Mouse (Mus musculus): Measurements from ENCODE around the gene Bcl6b. TPM values are rescaled to one million over a fixed set of nuclear protein-coding genes. Genes with fewer than 3 reads are reported as not detected.

Gene Bcl6b
- 0.38 to 0.97 TPM (median 0.72 TPM) in 3 of 4 replicates, not detected in the other for total RNA-seq (2023)

DNA sequence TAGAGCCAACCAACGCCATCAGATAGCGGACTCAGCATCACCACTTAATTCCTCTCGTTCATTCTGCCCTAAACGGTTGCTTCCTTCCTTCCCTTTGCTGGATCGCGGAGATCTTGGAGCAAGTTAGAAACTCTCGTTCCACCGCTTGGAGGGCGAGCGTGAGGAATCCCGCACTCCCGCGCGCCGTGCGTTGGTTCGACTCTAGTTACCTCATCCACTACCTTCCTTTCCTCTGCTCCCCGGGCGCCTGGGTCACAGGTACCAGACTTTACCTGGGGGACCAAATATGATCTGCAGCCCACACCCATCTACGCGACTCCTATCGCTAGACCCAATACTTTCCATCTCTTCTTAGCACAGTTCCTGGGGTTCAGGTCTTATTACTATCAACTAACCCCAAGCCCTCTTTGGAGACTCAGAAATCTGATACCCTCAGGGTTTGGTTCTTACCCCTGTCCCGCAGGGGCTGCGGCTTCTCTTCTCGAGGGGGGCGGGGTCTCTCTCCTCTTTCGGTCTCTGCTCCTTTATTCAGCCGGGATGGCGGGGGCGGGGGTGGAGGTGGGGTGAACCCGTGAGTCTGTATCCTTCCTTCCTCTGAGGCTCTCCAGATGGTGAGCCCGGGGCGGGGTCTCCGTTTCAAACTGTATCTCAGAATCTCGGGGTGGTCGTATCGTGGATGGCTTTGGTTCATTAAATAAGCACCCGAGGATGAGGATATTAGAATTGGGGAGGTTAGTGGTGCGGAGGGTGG lies at the start of gene Bcl6b:
Bcl6b (minus strand) TSS at position 539 of the 751 bp plus-strand sequence.

DNA sequence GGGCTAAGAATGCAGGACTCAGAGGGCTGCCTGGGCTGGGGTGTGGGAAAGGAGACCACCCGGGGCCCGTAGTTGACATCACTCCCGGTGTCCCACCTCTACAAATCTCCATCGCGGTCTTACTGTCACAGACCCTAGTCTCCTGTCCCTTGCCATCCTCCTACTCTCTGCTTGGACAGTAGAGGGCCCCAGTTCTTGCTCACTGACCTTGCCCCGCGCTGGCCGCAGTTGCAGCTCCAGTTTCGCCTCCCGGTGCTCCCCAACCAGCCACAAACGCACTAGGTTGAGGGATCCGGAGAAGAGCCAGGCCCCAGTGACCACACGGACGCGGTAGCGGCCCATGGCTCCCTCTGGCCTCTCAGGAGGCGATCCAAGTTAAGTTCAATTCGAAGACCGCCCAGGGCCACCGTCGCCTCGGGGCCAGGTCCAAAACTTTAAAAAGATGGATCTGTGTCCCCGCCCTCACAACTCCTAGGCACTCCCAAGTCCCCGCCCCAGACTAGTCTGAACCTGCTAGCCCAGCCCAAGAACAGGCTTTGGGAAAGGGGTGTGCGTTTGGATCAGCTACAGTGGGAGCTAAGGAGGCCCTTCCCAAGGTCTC lies 25.4 kb upstream of the Bcl6b start, which contains the start of gene Alox12:
Alox12 (minus strand) TSS at position 423 of the 601 bp plus-strand sequence.

GRCm38 (mm10) chr11:70239541-70240279 lies 10.1 kb upstream of the Bcl6b start, which contains the start of the genes Gm21988 and Rnasek:
Gm21988 (minus strand) TSS chr11:70239830.
Rnasek (minus strand) TSS chr11:70239842.

DNA sequence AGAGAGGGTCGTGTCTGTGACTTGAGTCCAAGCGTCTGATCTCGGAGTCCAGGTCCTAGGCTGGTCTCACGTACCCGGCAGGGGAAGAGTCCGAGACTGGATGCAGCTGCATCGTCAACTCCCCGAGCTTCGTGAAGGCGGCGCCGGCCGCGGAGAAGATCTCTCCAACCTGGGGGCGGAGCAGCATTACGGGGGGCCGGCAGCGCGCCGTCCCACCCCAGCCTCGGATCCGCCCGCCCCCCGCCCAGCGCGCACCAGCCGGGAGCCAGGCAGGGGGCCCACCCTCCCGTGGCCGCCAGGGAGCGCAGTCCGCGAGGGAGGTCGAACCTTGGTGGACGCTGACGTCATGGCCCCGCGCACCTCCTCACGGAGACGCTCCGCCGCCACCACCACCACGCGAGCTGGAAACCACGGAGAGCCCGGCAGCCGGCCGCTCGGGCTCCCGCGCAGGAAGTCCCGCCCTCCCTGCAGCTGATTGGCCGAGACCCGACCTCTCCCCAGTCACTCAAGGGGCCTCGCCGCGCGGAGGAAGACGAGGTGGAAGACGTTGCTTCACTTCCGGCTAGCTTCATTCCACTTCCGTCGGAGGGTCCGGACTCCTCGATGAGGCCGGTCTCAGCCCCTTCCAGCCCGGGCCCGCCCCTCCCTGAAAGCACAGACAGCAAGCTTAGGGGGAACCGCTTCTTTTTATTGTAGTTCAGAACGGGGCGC lies 8.0 kb upstream of the Bcl6b start, which contains the start of gene 0610010K14Rik:
0610010K14Rik (minus strand) TSS at position 458 of the 711 bp plus-strand sequence.

DNA sequence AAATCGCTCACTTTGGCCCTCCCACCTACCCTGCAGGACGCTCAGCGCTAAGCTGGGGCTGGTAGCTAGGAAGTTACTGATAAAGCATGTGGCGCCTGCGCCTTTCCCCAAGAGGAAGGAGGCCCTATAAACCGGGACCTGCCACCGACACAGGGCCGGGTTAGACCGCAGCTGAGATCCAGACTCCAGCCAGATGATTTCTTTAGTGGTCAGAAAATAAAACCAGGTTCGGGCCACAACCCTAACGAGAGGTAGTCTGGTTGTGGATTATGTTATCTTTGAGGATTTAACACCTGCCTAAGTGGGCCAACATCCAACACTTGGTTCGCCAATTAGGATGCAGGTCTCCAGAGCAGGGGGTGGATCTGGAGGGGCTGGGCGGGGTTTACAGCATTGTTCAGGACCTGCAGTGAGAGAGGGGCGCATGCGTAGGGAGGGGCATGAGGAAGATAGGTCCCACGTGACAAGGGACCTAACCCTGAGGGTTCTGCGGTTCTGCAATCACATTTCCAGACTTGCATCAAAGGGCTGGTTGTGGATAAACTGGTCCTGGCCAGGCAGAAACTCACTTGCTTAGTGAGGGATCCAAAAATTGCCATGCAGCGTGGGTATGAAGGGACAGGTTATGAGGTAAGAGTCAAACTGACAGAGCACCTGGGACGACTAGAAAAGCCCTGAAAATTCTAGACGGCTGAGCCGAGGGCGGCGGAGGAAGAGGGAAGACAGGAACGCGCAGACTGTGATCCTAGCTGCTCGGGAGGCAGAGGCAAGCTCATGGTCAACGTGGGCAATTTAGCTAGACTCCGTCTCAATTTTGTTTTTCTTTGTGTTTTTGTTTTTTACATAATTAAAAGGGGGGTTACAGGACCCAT lies 8.6 kb downstream of the Bcl6b start, which contains the start of gene Slc16a13:
Slc16a13 (minus strand) TSS at position 334 of the 872 bp plus-strand sequence.

DNA sequence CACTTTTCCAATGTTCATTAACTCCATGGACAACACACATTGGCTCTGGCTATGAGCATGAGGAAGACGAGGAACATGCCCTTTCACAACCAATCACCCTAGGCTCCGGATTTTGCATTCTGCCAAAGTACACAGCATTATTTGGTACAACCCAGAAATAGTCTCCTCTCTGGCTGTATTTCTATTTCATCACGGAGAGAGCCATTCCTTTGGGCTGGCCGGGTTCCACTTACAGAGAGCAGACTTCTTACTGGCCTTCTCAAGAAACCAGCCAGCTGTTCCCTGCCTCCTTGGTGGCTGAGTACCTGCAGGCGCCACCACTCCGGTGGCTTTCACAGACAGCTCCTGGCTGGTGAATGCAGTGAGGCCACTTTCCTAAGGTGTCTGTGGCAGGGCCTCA lies 17.2 kb downstream of the Bcl6b start, which contains the start of gene Slc16a11:
Slc16a11 (plus strand) TSS at position 330 of the 400 bp plus-strand sequence.

Other genes starting within 250 kb of the Bcl6b start
- 87.5 to 123 TPM (median 99.1 TPM) in 4 replicates for gene Ctdnep1, start 248.6 kb downstream of the Bcl6b start, total RNA-seq (2023)
- 49.4 to 55.9 TPM (median 52.5 TPM) in 4 replicates for gene Elp5, start 247.3 kb downstream of the Bcl6b start, total RNA-seq (2023)
- gene Gabarap, start 238.7 kb downstream of the Bcl6b start, total RNA-seq (2023), result 285 to 331 TPM (median 318 TPM) in 4 replicates
- 48.3 to 52.7 TPM (median 51.4 TPM) in 4 replicates for gene Phf23, start 234.0 kb downstream of the Bcl6b start, total RNA-seq (2023)
- 51.2 to 61.3 TPM (median 58.7 TPM) in 4 replicates for gene Dvl2, start 229.2 kb downstream of the Bcl6b start, total RNA-seq (2023)
- 44.6 to 55.5 TPM (median 48.8 TPM) in 4 replicates for gene Acadvl, start 214.4 kb downstream of the Bcl6b start, total RNA-seq (2023)
- gene Dlg4, start 212.9 kb downstream of the Bcl6b start, total RNA-seq (2023), result 3.9 to 7.2 TPM (median 4.3 TPM) in 4 replicates
- gene Asgr1, start 175.7 kb downstream of the Bcl6b start, total RNA-seq (2023), result not detected in 4 replicates
- not detected in 4 replicates for gene Asgr2, start 137.2 kb downstream of the Bcl6b start, total RNA-seq (2023)
- gene Mgl2, start 99.5 kb downstream of the Bcl6b start, total RNA-seq (2023), result not detected in 4 replicates
- not detected in 4 replicates for gene Clec10a, start 73.6 kb downstream of the Bcl6b start, total RNA-seq (2023)
- not detected in 4 replicates for gene Slc16a11, start 17.0 kb downstream of the Bcl6b start, total RNA-seq (2023)
- gene Slc16a13, start 8.7 kb downstream of the Bcl6b start, total RNA-seq (2023), result 2.3 to 6.7 TPM (median 2.5 TPM) in 4 replicates
- 58.0 to 66.5 TPM (median 65.5 TPM) in 4 replicates for gene 0610010K14Rik, start 8.1 kb upstream of the Bcl6b start, total RNA-seq (2023)
- 1.9 to 7.8 TPM (median 4.1 TPM) in 4 replicates for gene Gm21988, start 10.0 kb upstream of the Bcl6b start, total RNA-seq (2023)
- 56.1 to 99.7 TPM (median 83.1 TPM) in 4 replicates for gene Rnasek, start 10.0 kb upstream of the Bcl6b start, total RNA-seq (2023)
- gene Alox12, start 25.6 kb upstream of the Bcl6b start, total RNA-seq (2023), result 0.18 to 0.31 TPM (median 0.26 TPM) in 3 of 4 replicates, not detected in the other
- gene Alox12e, start 92.8 kb upstream of the Bcl6b start, total RNA-seq (2023), result not detected in 4 replicates
- 2.2 TPM in 1 of 4 replicates, not detected in the others for gene Alox15, start 122.2 kb upstream of the Bcl6b start, total RNA-seq (2023)
- 26.2 to 28.3 TPM (median 27.4 TPM) in 4 replicates for gene Pelp1, start 180.2 kb upstream of the Bcl6b start, total RNA-seq (2023)
- gene Arrb2, start 202.8 kb upstream of the Bcl6b start, total RNA-seq (2023), result 96.8 to 105 TPM (median 102 TPM) in 4 replicates
- gene Med11, start 222.1 kb upstream of the Bcl6b start, total RNA-seq (2023), result 41.2 to 54.4 TPM (median 43.1 TPM) in 4 replicates
- gene Zmynd15, start 229.6 kb upstream of the Bcl6b start, total RNA-seq (2023), result 0.41 to 3.1 TPM (median 0.87 TPM) in 4 replicates
- gene Cxcl16, start 230.2 kb upstream of the Bcl6b start, total RNA-seq (2023), result 8.6 to 11.2 TPM (median 9.8 TPM) in 4 replicates

Data from B cell, adult 62 days (primary cell).